Mouse (Mus musculus): Measurements from ENCODE around the gene Dlg1. TPM values are rescaled to one million over a fixed set of nuclear protein-coding genes. Genes with fewer than 3 reads are reported as not detected.
A peak's percentile ranks its signal among the peaks of the same experiment; 100 is the strongest.
"Not testable (repeated sequence)": the region's sequence is repeated elsewhere in the genome, so short reads cannot be mapped to it uniquely, and the experiment has no call there.

Dlg1 gene
- polyA plus RNA-seq, 1 experiment from 2014 or later, result 33.9 TPM

DNA sequence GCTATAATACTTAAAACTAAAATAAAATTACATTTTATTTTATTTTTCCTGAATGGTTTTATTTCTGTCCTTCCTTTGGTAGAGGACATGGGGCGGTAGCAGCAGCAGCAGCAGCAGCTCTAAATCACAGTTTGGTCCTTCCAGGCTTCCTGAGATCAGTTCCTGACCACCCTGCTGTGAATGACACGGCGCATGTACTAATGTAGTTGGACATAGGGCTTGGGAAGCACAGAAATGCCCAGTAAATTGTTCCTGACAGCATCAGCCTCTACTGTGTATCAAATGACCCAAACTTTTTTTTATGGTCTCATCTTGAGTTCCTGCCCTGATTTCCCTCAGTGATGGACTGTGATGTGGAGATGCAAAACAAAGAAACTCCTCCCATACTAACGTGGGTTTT is 61.6 kb downstream of the Dlg1 start:
- Histone ChIP-seq H3K9ac (ENCODE audit: low read depth, low read length) (no peak overlapping the region), H3K9me3 (ENCODE audit: control insufficient read depth, low read length) (no peaks in the 10 kb centered on the region), H3K4me3 (ENCODE audit: low read depth, low read length) (no peak overlapping the region), H3K27ac (replicated peaks; ENCODE audit: low read depth, low read length) (no peak overlapping the region), H3K4me2 (ENCODE audit: low read depth, low read length) (no peak overlapping the region), H3K27me3 (replicated peaks; ENCODE audit: control insufficient read depth, insufficient read depth, low read length) (no peaks in the 10 kb centered on the region), H3K36me3 (ENCODE audit: control insufficient read depth, insufficient read depth, low read length) (no peaks in the 10 kb centered on the region), H3K4me1 (ENCODE audit: control insufficient read depth, insufficient read depth, low read length) (no peaks in the 10 kb centered on the region)
- 82% methylated on average over 4 of the region's 4 CpGs for WGBS
- DNase-seq (ENCODE audit: low spot score) (no peak), ATAC-seq (ENCODE audit: low read depth) (no peak)

DNA sequence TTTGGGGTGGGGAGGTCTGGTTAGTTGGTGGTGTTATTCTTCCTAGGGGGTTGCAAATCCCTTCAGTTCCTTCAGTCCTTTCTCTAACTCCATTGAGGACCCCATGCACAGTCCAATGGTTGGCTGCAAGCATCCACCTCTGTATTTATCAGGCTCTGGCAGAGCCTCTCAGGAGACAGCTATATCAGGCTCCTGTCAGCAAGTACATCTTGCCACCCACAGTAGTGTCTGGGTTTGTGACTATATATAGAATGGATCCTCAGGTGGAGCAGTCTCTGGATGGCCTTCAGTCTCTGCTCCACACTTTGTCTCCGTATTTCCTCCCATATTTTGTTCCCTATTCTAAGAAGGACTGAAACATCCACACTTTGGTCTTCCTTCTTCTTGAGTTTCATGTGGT is 67.7 kb downstream of the Dlg1 start:
- not testable (repeated sequence) for H3K4me1 ChIP-seq (ENCODE audit: control insufficient read depth, insufficient read depth, low read length); H3K4me3 ChIP-seq (ENCODE audit: low read depth, low read length); H3K4me2 ChIP-seq (ENCODE audit: low read depth, low read length); ATAC-seq (ENCODE audit: low read depth); H3K9ac ChIP-seq (ENCODE audit: low read depth, low read length); H3K9me3 ChIP-seq (ENCODE audit: control insufficient read depth, low read length); H3K27me3 ChIP-seq (replicated peaks; ENCODE audit: control insufficient read depth, insufficient read depth, low read length); DNase-seq (ENCODE audit: low spot score); H3K27ac ChIP-seq (replicated peaks; ENCODE audit: low read depth, low read length); H3K36me3 ChIP-seq (ENCODE audit: control insufficient read depth, insufficient read depth, low read length)
- 100% methylated on average over 1 of the region's 1 CpGs for WGBS

DNA sequence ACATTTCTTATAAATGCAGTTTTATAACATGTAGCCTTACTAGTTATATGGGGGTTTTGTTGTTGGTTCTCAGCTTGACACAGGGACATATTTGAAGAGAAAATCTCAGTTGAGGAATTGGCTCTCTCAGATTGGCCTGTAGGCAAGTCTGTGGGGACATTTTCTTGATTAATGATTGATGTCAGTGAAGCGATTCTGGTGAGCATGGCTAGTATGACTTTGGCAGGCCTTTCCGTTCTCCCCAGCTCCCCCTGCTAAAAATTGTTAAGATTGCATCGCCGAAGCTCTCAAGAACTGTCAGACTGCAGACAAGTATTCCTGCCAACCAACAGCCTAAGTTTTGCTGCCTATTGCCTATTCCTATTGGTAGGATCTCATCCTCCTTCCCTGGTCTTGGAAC is 73.8 kb downstream of the Dlg1 start:
- H3K4me2 ChIP-seq (ENCODE audit: low read depth, low read length), result no peak overlapping the region
- WGBS, result 86% methylated on average over 4 of the region's 4 CpGs
- no peak for DNase-seq (ENCODE audit: low spot score)
- H3K4me3 ChIP-seq (ENCODE audit: low read depth, low read length), result no peak overlapping the region
- peaks cover 3% of the 10 kb centered on the region; the same call in 1 of the 2 replicates for H3K4me1 ChIP-seq (ENCODE audit: control insufficient read depth, insufficient read depth, low read length)
- no peaks in the 10 kb centered on the region for H3K27me3 ChIP-seq (replicated peaks; ENCODE audit: control insufficient read depth, insufficient read depth, low read length)
- no peak for ATAC-seq (ENCODE audit: low read depth)
- H3K36me3 ChIP-seq (ENCODE audit: control insufficient read depth, insufficient read depth, low read length), result no peaks in the 10 kb centered on the region
- H3K9ac ChIP-seq (ENCODE audit: low read depth, low read length), result no peak overlapping the region
- no peak overlapping the region for H3K27ac ChIP-seq (replicated peaks; ENCODE audit: low read depth, low read length)
- no peaks in the 10 kb centered on the region for H3K9me3 ChIP-seq (ENCODE audit: control insufficient read depth, low read length)

DNA sequence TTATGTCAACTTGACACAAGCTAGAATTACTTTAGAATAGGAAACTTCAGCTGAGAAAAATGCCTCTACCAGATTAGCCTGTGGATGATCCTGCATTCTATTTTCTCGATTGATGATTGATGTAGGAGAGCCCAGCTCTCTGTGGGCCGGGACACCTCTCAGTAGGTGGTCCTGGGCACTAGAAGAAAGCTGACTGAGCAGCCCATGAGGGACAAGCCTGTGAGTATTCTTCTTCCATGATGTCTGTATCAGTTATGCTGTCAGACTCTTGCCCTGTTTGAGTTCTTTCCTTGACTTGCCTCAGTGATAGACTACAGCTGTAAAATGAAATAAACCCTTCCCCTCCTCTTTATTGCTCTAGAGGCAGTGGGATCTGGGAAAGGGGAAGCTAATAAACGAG is 74.5 kb downstream of the Dlg1 start:
- H3K27me3 ChIP-seq (replicated peaks; ENCODE audit: control insufficient read depth, insufficient read depth, low read length), result no peaks in the 10 kb centered on the region
- no peak overlapping the region for H3K4me2 ChIP-seq (ENCODE audit: low read depth, low read length)
- peaks cover 3% of the 10 kb centered on the region; the same call in 1 of the 2 replicates for H3K4me1 ChIP-seq (ENCODE audit: control insufficient read depth, insufficient read depth, low read length)
- H3K36me3 ChIP-seq (ENCODE audit: control insufficient read depth, insufficient read depth, low read length), result no peaks in the 10 kb centered on the region
- ATAC-seq (ENCODE audit: low read depth) (no peak), DNase-seq (ENCODE audit: low spot score) (no peak)
- no peak overlapping the region for H3K9ac ChIP-seq (ENCODE audit: low read depth, low read length)
- H3K9me3 ChIP-seq (ENCODE audit: control insufficient read depth, low read length), result no peaks in the 10 kb centered on the region
- no peak overlapping the region for H3K27ac ChIP-seq (replicated peaks; ENCODE audit: low read depth, low read length)
- no peak overlapping the region for H3K4me3 ChIP-seq (ENCODE audit: low read depth, low read length)
- 76% methylated on average over 3 of the region's 3 CpGs for WGBS

DNA sequence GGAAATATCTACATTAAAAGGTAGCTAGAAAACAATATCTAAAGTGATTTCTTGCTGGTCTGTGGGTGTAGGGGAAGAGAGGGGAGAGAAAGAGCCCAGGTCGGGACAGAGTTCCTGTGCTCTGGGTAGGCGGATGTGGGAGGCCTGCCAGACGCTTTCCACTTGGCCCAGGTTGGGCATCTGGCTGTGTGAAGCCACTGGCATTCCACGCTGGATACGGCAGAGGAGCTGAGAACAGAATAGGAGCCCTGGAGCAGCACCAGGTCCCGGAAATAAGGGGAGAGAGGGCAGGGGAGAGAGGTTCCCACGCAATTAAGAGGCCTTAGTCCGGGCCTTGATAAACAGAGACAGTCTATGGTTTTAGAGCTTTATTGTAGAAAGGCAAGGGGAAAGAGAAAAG is 77.0 kb downstream of the Dlg1 start:
- H3K4me3 ChIP-seq (ENCODE audit: low read depth, low read length), result no peak overlapping the region
- no peak overlapping the region for H3K4me2 ChIP-seq (ENCODE audit: low read depth, low read length)
- no peak overlapping the region for H3K9ac ChIP-seq (ENCODE audit: low read depth, low read length)
- DNase-seq (ENCODE audit: low spot score) (no peak), ATAC-seq (ENCODE audit: low read depth) (no peak)
- H3K4me1 ChIP-seq (ENCODE audit: control insufficient read depth, insufficient read depth, low read length), result peaks cover 3% of the 10 kb centered on the region; the same call in 1 of the 2 replicates
- peaks cover 13% of the 10 kb centered on the region; the same call in 1 of the 2 replicates for H3K9me3 ChIP-seq (ENCODE audit: control insufficient read depth, low read length)
- peaks cover 6% of the 10 kb centered on the region for H3K36me3 ChIP-seq (ENCODE audit: control insufficient read depth, insufficient read depth, low read length)
- WGBS, result 65% methylated on average over 8 of the region's 8 CpGs
- H3K27me3 ChIP-seq (replicated peaks; ENCODE audit: control insufficient read depth, insufficient read depth, low read length), result no peaks in the 10 kb centered on the region
- H3K27ac ChIP-seq (replicated peaks; ENCODE audit: low read depth, low read length), result no peak overlapping the region

DNA sequence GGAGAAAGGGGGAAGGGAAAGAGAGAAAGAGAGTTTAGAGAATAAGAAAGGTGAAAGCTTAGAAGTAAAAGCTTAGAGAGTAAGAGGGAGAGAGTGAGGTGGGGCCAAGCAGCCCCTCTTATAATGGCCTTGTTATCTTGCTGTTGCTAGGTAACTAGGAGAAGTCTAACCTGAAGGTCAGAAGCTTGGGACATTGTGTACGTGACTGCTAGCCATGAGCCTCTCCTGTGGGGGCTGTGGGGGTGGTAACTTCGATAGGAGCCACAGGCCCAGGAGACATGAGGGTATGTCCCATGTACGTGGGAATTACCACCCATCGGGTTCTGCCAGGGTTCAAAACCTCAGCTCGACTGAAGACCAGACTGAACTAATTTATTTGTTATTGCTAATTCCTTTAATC is 77.5 kb downstream of the Dlg1 start:
- Histone ChIP-seq H3K4me1 (ENCODE audit: control insufficient read depth, insufficient read depth, low read length) (peaks cover 3% of the 10 kb centered on the region; the same call in 1 of the 2 replicates), H3K4me3 (ENCODE audit: low read depth, low read length) (no peak overlapping the region), H3K4me2 (ENCODE audit: low read depth, low read length) (no peak overlapping the region), H3K27me3 (replicated peaks; ENCODE audit: control insufficient read depth, insufficient read depth, low read length) (no peaks in the 10 kb centered on the region), H3K9me3 (ENCODE audit: control insufficient read depth, low read length) (peaks cover 14% of the 10 kb centered on the region; the same call in 1 of the 2 replicates), H3K9ac (ENCODE audit: low read depth, low read length) (no peak overlapping the region), H3K36me3 (ENCODE audit: control insufficient read depth, insufficient read depth, low read length) (peaks cover 6% of the 10 kb centered on the region), H3K27ac (replicated peaks; ENCODE audit: low read depth, low read length) (no peak overlapping the region)
- 62% methylated on average over 5 of the region's 5 CpGs for WGBS
- no peak for DNase-seq (ENCODE audit: low spot score)
- no peak for ATAC-seq (ENCODE audit: low read depth)

DNA sequence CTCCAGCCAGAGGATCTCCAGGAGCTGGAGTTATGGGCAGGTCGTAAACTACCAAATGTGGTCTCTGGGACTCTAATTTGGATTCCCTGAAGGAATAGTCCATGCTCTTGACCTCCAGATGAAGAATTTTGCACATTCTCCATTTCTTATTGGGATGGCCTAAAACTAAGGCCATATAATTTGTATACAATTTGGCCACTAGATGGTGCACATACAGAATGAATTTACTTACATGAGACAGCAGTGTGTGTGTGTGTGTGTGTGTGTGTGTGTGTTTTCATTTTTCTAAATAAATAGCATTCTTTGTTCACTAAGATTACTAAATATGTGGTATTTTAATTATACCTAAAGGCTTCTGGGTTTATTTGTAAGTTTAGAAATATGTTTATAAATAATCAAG is 87.3 kb downstream of the Dlg1 start:
- 73% methylated on average over 1 of the region's 1 CpGs for WGBS
- Histone ChIP-seq H3K27me3 (replicated peaks; ENCODE audit: control insufficient read depth, insufficient read depth, low read length) (no peaks in the 10 kb centered on the region), H3K36me3 (ENCODE audit: control insufficient read depth, insufficient read depth, low read length) (0 out of 2 replicates have a peak, but pooled peaks cover 12% of the 10 kb centered on the region), H3K4me1 (ENCODE audit: control insufficient read depth, insufficient read depth, low read length) (peaks cover 4% of the 10 kb centered on the region; the same call in 1 of the 2 replicates), H3K27ac (replicated peaks; ENCODE audit: low read depth, low read length) (no peak overlapping the region), H3K9me3 (ENCODE audit: control insufficient read depth, low read length) (no peaks in the 10 kb centered on the region), H3K9ac (ENCODE audit: low read depth, low read length) (no peak overlapping the region), H3K4me3 (ENCODE audit: low read depth, low read length) (no peak overlapping the region), H3K4me2 (ENCODE audit: low read depth, low read length) (no peak overlapping the region)
- no peak for ATAC-seq (ENCODE audit: low read depth)
- DNase-seq (ENCODE audit: low spot score), result peak; percentile 57

DNA sequence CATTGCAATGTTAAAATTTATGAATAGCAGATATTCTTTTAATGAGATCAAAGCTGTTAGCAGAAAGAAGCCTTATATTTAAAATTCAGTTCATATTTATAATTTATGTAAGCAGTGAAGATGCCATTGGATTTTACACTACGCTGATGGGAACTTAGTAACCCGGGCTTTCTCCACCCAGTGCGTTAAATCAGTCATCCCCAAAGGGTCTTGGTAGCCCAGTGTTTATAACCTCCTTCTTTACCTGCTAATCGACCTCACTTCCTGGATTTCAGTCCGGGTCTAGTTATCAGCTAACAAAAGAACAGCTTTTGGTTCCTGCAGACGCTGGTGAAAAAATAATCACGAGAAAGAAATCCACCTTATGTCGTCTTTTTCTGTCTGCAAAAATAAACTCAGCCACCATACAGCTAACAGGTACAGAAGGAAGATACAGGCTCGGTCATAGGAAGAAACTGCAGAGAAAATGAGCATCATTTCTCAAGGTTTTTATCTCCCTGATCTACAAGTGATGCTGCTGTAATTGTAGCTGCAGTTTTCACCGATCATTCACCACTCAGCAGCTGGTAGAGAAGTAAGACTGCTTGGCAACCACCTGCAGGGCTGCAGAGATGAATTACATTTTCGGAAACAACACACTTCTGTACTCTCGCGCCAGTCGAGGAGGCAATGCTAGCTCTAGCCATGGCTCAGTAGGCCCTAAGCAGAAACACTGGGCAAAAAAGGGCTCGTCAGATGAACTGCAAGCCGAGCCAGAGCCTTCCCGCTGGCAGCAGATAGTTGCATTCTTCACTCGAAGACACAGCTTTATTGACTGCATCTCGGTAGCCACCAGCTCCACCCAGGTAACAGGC is 91.2 kb downstream of the Dlg1 start:
- Histone ChIP-seq H3K4me2 (ENCODE audit: low read depth, low read length) (no peak overlapping the region), H3K4me1 (ENCODE audit: control insufficient read depth, insufficient read depth, low read length) (peaks cover 8% of the 10 kb centered on the region), H3K4me3 (ENCODE audit: low read depth, low read length) (no peak overlapping the region), H3K36me3 (ENCODE audit: control insufficient read depth, insufficient read depth, low read length) (no peaks in the 10 kb centered on the region), H3K9me3 (ENCODE audit: control insufficient read depth, low read length) (no peaks in the 10 kb centered on the region), H3K27me3 (replicated peaks; ENCODE audit: control insufficient read depth, insufficient read depth, low read length) (no peaks in the 10 kb centered on the region), H3K9ac (ENCODE audit: low read depth, low read length) (no peak overlapping the region), H3K27ac (replicated peaks; ENCODE audit: low read depth, low read length) (no peak overlapping the region)
- ATAC-seq (ENCODE audit: low read depth) (peak; percentile 41; the same call in 1 of the 2 replicates), DNase-seq (ENCODE audit: low spot score) (peak; percentile 22)
- WGBS, result 57% methylated on average over 19 of the region's 19 CpGs

DNA sequence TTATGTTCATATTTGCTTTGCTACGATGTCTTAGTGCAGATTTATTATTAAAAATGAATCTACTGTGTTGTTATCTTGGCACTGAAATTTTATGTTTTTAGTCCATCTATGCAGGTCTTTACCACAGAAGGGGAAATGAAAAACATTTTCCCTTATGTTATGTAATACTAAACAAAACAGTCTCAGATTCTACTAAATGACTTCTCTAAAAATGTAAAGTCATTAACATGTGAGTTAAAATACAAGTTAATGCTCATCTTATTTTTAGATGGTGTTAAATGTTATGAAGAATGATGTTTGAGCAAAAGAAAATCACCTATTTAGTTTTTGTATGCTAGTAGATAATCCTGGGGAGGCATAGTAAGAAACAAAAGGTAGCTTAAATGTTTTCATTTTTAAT is 91.8 kb downstream of the Dlg1 start:
- Histone ChIP-seq H3K4me2 (ENCODE audit: low read depth, low read length) (no peak overlapping the region), H3K27ac (replicated peaks; ENCODE audit: low read depth, low read length) (no peak overlapping the region), H3K4me3 (ENCODE audit: low read depth, low read length) (no peak overlapping the region), H3K9me3 (ENCODE audit: control insufficient read depth, low read length) (no peaks in the 10 kb centered on the region), H3K9ac (ENCODE audit: low read depth, low read length) (no peak overlapping the region), H3K36me3 (ENCODE audit: control insufficient read depth, insufficient read depth, low read length) (no peaks in the 10 kb centered on the region), H3K4me1 (ENCODE audit: control insufficient read depth, insufficient read depth, low read length) (peaks cover 8% of the 10 kb centered on the region), H3K27me3 (replicated peaks; ENCODE audit: control insufficient read depth, insufficient read depth, low read length) (no peaks in the 10 kb centered on the region)
- DNase-seq (ENCODE audit: low spot score), result no peak
- no peak for ATAC-seq (ENCODE audit: low read depth)
- 84% methylated on average over 1 of the region's 1 CpGs for WGBS

Data from embryonic facial prominence, embryonic 14.5 days (tissue).